Mouse (Mus musculus): ENCODE results near the gene Catsperd.

The Catsperd gene

GRCm38 (mm10) chr17:56667591-56667990, 39.6 kb downstream of the Catsperd start:
- DNase-seq, result no peak

- peak; percentile 96 for DNase-seq
Observed at GRCm38 (mm10) chr17:56668384-56669144, 40.6 kb downstream of the Catsperd start.

- no peak for DNase-seq
Observed at GRCm38 (mm10) chr17:56669766-56670165, 41.8 kb downstream of the Catsperd start.

GRCm38 (mm10) chr17:56672941-56673646, 45.2 kb downstream of the Catsperd start, which contains the start of gene Ranbp3:
Gene Ranbp3 (plus strand): TSS chr17:56673294.
- DNase-seq, result peak; percentile 100

GRCm38 (mm10) chr17:56673647-56674416, 45.9 kb downstream of the Catsperd start:
- no peak for DNase-seq

GRCm38 (mm10) chr17:56681791-56682190, 53.8 kb downstream of the Catsperd start:
- no peak for DNase-seq

- DNase-seq, result no peak
Observed at GRCm38 (mm10) chr17:56682880-56683279, 54.9 kb downstream of the Catsperd start.

- no peak for DNase-seq
Observed at GRCm38 (mm10) chr17:56683546-56684140, 55.7 kb downstream of the Catsperd start.

- no peak for DNase-seq
Observed at GRCm38 (mm10) chr17:56684649-56685048, 56.7 kb downstream of the Catsperd start.

- no peak for DNase-seq
Observed at GRCm38 (mm10) chr17:56686801-56687200, 58.9 kb downstream of the Catsperd start.

GRCm38 (mm10) chr17:56688045-56688444, 60.1 kb downstream of the Catsperd start:
- DNase-seq, result no peak

GRCm38 (mm10) chr17:56688689-56689088, 60.7 kb downstream of the Catsperd start:
- DNase-seq, result no peak

GRCm38 (mm10) chr17:56693395-56693794, 65.5 kb downstream of the Catsperd start:
- DNase-seq, result no peak

GRCm38 (mm10) chr17:56693851-56694310, 65.9 kb downstream of the Catsperd start:
- DNase-seq, result peak; percentile 94

- DNase-seq, result peak; percentile 96
Observed at GRCm38 (mm10) chr17:56700451-56700850, 72.5 kb downstream of the Catsperd start.

GRCm38 (mm10) chr17:56703038-56703437, 75.1 kb downstream of the Catsperd start:
- DNase-seq, result peak; percentile 95

- DNase-seq, result no peak
Observed at GRCm38 (mm10) chr17:56706515-56706914, 78.6 kb downstream of the Catsperd start.

- DNase-seq, result peak; percentile 86
Observed at GRCm38 (mm10) chr17:56708692-56709091, 80.7 kb downstream of the Catsperd start.

GRCm38 (mm10) chr17:56709708-56710107, 81.8 kb downstream of the Catsperd start:
- no peak for DNase-seq
